Mouse (Mus musculus) testis, postnatal 14 days (tissue): Measurements from ENCODE around the gene Lrch3.
A peak's percentile ranks its signal among the peaks of the same experiment; 100 is the strongest.
"Not testable (repeated sequence)": the region's sequence is repeated elsewhere in the genome, so short reads cannot be mapped to it uniquely, and the experiment has no call there.

ENCODE experiments used
- DNase-seq: peaks from one replicate; pipeline ENCODE4 v3.0.0; 2021; ENCODE audit warnings: low spot score

The Lrch3 gene

DNA sequence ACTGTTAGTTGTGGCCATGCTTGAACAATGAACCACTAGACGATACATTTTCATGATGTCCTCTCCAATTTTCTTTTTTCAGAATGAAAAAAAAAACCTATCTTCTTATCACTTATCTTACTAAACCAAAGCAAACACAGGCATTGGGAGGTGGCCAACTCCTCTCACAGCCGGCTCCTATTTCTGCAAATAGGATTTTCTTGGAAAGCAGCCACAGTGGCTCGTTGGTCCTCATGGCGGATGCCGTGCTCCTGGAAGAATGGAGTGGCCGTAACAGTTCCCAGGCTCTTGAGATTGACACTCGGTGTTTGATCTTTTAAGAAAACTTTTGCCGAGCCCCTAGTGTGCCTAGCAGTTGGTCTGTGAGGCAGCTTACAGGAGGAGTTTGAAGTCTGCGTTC is 91.3 kb downstream of the Lrch3 start:
- no peak for DNase-seq

DNA sequence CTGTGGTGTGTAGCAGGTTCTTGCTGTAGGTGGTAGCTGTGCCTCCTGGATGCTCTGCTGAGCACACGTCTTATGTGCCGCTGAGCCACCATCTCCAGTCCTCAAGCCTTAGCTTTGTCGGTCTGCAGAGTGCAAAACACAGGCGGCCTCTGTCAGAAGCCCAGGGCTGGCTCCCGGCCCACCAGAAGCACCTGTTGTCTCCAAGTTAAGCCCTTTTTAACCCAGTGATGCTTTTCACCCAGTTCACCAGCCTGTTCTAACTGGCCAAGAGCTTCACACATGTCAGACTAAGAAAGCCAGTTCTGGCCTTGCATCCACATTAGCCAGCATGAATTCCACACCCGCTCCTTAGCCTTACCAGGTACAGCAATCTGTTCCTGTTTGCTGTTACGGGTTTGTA is 93.0 kb downstream of the Lrch3 start:
- DNase-seq = no peak

DNA sequence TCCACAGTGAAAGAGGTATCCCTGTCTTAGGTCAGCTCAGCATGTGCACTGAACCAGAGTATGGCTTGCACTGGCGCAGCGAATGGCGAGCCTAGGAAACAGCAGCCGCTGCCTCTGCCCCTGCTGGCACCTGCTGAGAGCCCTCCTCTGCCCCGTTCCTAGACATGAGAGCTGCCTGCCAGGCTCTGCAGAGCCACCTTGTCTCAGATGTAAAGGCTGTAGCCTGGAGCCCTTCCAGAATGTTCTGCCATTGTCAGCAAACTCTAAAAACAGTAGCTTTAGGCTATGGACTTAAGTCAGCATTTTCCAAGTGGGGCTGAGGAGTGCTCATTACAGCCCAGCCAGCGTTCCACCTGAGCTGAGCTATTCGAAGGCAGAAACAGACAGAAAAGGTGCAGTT is 93.5 kb downstream of the Lrch3 start:
- DNase-seq = no peak

DNA sequence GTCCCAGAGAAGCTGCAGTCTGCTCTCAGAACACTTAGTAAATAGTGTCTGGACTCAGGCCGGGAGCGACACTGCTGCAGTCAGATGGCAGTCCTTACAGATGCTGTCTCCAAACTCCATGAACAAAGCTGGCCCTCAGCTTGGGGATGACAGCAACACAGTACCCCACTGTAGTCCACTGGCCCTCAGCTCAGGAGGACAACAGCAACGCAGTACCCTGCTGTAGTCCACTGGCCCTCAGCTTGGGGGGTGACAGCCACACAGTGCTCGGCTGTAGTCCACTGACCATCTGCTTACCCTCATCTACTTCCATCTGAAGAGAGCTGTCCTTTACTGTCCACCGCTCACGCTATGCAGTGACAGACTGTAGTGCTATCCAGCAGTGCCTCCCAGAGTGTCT is 96.3 kb downstream of the Lrch3 start:
- no peak for DNase-seq

DNA sequence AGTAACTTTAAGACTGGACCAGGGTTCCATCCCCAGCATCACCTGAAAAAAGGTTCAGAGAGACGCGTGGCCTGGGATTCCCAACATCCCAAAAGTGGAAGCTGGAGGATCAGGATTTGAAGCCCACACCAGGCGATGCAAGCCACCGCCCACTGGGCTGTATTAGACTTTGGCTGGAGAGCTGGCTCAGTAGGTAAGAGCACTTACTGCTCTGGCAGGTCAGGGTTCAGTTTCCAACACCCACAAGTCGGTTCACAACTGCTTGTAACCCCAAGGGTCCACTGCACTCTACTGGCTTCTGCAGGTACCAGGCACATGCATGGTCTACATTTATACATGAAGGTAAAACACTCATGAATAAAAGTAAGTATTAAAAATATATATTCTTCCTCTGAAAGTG is 99.9 kb downstream of the Lrch3 start:
- no peak for DNase-seq

DNA sequence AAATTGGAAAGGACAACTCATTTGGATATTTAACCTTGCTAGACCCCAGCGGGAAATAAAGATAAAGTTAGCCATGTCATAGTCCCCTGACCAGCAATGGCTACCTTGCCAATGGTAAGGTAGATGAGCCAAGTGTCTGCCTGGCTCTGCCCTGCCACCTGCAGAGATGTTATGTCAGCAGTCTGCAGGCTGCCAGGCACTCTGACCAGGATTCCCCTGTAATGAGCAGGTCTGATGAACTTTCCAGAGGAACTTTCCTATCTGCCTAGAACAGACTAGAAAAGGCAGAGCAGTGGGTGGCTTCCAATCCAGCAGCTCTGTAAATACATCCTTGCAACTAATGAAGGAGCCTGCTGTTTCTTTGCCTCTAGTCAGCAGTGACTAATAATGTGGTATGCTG is 101.0 kb downstream of the Lrch3 start:
- DNase-seq = no peak

DNA sequence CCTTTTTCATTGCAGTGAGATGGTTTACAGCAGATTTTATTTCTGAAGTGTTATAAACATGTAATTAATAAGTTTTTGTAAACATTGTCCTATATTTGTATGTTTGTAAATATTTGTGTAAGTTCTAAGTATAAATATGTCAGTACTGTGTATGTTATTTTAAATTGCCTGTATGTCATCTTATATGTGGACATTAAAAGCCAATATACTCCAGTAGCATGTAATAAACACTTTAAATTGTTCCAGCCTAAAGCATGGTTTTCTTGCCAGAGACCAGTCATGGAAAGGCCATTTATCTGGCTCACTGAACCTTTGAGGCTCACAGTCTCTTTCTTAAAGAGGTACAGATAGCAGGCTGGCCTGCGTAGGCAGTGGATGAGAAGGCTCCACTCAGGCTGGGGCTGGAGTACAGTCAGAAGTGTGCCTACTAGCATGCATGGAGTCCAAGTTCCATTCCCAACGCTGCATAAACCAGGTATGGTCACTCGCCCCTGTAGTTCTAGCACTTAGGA is 101.6 kb downstream of the Lrch3 start:
- DNase-seq = no peak

DNA sequence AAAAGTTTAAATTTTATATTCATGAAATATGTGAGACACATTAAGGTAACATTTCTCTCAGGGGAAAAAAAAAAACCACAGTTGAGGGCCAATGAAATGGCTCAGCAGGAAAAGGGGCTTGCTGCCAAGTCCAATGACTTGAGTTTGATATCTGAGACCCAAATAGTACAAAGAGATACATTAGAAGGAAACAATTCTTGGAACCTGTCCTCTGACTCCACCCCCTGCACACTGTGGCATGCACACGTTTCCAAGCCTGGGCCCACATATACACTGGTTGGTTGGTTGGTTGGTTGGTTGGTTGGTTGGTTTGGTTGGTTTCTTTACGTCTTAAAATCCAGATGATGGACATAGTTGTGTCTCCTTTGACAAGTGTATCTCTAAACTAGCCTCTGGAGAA is 102.1 kb downstream of the Lrch3 start:
- no peak for DNase-seq

DNA sequence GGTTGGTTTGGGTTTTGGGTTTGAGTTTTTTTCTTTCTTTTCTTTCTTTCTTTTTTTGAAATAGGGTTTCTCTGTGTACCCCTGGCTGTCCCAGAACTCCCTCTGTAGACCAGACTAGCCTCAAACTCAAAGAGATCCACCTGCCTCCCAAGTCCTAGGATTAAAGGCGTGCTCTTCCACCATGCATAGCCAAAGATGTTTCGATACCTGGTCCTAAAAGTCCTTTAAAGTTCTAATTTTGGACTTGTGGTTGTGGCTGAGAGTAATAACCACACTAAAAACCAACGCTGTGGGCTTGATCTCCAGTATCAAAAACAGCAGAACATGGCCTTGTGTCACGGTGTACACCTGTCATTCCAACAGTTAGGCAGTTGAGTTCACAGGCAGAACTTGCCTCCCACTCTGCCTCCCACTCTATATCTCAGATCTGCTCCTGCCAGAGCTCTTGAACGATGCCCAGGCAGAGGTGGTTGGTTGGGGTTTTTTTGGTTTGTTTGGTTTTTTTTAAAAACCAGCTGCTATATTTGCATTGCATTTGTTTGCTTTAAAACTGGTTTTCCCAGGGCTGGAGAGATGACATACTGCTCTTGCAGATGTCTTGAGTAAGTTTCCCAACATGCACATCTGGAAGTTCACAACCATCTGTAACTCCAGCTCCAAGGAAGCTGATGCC is 103.9 kb downstream of the Lrch3 start:
- no peak for DNase-seq

DNA sequence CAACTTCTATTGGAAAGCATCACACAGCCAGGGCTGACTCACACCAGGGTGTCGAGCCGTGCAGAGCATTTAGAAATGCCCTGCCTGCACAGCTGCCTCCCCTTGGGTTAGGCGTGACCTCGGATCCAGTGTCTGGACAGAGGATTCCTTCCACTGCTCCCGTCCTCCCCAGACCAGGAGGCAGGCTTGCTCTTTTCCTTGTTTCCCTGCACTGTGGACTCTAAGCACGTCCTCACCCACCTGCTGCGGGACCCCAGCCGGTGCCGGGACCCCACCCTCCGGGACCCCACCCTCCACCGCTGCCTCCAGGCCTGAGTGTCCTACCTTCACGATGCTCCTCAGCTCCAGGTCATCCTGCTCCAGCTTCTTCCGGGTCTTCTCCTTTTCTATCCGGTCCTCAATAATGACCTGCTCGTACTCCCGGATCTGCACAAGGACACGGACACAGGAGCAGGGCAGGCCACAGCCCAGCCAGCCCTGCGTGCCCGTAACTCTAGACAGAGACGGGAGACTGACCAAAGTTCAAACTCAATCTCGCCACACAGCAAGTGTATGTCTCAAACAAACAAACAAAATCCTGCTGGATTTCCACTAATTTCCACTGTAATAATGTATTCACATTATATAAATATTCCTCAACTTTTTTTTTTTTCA is 105.3 kb downstream of the Lrch3 start:
- no peak for DNase-seq

DNA sequence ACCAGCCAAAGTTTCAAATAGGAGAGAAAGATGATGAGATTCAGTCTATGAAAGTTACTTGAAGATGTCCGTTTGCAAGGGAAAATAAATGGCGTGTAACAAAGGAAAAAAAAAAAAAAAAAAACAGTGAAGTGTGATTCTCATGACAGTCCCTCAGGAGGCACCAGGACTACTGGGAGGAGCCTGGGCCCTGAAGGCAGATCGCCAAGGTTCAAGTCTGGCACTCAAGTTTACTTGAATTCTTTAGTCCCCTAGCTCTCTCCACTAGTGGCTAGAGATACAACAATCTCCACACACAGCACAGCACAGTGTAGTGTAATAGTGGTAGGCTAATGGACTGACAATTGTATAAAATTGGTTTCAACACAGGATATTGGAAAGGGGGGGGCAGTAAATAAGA is 107.5 kb downstream of the Lrch3 start:
- DNase-seq = no peak

DNA sequence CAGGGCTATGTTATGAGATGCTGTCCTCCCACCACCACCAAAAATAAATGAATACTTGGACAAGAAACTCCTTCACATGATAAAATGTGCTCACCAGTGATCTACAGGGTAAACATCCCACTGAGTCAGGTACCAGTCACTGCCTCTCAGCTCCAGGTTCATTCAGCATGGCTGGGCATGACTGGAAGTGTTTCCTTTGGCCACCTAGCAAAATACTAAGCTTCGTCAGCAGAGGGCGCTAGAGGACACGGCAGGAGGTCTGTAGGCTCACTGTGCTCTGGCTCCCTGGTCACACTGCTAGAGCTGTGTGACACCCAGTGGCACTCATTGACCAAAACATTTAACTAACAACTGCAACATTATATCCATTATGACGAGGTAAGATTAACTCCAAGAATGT is 109.8 kb downstream of the Lrch3 start:
- DNase-seq = peak; percentile 74

DNA sequence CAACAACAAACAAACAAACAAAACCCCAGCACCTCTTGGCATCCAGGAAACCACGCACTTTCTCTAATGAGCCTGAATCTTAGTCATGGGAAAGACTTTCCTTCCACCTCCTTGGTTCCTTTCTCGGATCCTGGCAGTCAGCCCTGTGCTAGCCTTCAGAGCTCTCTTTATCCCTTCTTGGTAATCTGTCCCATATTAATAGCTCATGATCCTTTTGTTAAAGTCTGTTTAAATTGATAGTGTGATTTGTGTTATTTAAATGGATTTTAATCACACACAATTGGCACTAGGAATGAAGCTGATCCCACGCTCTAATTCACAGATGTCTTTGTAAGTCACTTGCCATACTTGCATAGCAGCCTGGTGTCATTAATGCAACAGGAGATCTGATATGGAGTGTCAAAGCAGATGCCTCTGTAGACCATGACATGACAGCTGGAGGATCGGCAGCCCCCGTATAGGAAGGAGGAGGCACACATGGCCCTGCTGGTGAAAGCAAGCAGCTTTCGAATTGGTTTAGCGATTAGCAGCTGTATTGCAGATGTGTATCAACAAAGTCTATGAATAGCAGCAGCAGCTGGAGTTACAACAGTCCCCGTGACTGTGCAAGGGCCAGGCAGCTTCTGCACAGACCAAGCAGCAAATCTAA is 110.7 kb downstream of the Lrch3 start:
- no peak for DNase-seq

DNA sequence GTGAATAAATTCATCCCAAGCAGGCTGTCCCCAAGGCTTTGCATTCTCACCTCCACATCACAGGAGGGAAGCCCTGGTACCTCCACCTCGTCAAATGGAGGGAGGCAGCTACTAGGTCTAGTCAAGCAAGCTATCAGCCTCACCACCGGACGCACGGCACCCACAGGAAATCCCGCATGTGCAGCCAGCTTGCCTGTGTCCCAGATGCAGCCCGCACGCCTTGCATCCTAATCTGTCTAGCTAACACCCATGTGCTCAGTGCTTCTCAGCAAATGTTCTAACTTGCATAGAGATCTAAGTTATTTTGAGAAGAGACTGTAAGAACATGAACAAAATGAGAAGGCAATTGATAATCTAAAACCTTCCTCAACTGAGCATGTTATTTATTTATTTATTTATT is 112.5 kb downstream of the Lrch3 start:
- no peak for DNase-seq

DNA sequence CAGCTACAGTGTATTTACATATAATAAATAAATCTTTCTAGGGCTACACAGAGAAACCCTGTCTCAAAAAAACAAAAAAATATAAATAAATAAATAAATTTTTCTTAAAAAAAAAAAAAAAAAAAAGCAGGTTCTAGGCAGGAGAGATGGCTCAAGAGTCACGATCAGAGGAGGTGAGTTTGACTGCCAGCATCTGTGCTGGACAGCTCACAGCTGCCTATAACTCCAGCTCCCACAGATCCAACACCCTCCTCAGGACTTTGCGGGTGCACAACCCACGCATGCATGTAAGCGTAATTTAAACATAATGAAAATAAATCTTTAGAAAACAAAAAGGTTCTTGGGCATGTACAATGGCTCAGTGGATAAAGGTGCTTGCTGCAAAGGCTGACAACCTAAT is 122.1 kb downstream of the Lrch3 start:
- DNase-seq = no peak

DNA sequence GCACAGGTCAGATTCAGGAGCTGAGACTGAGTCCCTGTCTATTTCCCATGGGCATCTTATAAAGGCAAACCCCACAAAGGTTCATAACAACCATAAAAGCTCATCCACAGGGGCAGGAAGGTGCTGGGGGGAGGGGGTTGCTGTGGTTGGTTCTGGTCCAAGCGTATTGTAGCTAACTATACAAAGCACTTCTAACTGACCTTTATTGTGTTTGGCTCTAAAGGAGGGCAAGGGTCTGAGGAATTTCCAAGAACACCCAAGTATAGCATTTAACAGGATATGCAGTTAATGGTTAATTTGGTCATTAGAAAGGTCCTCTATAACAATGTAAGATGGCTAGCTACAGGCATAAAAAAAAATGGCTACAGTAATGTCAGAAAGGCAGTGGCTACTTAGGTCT is 128.8 kb downstream of the Lrch3 start:
- no peak for DNase-seq

DNA sequence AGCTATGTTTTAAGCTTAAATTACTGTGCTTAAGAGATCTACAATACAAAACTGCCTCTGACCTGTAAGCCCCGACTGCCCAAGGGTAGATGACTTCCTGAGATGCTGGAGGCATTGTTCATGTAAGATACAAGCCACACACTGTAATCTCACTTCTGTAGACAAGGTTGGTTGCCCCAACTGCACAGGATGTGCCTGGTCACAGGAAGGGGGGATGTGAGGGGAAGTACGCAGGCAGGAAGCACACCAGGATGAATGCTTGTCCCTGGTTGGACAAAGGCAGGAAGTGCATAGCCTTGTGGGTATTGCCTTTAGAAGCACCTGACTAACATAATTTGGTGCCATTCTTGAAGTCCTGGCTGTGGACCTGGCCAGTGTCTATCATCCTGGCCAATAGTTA is 129.4 kb downstream of the Lrch3 start:
- DNase-seq = no peak

DNA sequence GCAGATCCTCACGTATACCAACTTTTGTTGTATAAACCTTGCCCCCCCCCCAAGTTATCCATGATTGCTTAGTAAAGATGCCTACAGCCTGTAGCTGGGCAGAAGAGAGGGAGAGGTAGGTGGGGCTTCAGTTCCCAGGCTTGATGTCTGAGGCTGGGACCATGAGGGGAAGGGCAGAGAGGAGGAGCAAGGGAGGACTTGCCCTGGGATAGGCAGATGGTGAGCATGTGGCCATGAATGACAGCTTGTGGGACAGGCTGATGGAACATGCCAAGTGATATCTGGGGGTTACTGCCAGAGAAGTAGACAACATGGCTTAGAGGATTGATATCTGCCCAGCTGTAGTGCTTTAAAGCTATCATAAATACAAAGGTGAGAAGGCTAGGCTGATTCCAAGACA is 134.1 kb downstream of the Lrch3 start:
- no peak for DNase-seq

DNA sequence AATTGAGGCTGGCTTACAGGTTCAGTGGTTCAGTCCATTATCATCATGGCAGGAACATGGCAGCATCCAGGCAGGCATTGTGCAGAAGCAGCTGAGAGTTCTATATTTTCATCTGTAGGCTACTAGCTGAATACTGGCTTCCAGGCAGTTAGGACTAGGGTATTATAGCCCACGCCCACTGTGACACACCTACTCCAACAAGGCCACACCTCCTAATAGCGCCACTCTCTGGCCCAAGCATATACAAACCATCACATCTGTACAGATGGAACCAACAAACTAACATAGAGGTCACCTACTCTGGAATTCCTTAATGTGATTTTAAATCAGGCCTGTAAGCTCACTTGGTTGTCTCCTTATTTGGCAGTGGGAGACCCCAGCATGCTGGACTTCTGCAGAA is 134.8 kb downstream of the Lrch3 start:
- no peak for DNase-seq

DNA sequence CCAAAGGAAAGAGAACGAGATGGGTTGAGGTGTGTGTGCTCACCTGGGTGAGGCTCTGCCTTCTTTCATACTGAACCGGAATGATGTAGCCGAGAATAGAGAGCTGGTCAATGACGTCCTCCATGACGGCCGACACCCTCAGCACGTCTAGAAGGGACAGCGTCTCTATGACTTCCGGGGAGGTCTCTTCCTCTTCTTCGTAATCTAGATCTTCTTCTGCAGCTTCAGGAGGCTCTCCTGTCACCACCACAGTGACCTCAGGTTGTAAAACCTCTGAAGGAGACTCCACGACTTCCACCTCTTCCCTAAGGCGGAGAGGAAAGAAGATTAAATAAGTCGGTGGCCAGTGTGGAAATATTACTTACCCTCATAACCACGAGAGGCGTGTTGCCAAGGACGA is 135.9 kb downstream of the Lrch3 start:
- DNase-seq = no peak

DNA sequence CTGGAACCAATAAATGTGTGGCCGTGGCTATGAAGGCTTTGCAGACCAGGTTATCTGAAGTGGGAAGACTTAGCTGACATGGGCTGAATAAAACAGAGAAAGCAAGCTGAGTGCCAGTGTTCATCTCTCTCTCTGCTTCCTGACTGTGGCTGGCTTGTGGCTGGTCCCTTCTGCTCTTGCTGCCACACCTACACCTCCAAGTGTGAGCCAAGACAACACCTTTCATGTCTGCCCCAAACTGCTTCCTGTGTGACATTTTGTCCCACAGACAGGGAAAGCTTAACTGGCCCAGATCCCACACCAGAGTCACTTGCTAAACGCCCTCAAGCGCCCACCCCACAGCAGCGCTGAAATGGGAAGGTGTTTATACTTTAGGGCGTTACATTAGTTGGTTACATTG is 139.2 kb downstream of the Lrch3 start:
- peak; percentile 29 for DNase-seq

DNA sequence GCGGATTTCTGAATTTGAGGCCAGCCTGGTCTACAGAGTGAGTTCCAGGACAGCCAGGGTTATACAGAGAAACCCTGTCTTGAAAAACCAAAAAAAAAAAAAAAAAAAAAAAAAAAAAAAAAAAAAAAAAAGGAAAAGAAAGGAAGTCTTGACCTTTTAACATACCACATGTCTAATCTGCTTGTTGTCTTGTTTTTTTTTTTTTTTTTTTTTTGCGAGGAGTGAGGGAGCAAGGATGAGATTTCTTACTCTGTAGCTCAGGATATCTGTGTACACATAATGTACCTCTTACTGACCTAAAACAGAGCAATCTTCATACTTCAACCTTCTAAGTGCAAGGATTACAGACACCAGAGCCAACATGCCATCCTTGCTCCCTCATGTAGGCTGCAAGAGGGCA is 141.0 kb downstream of the Lrch3 start:
- not testable (repeated sequence) for DNase-seq

DNA sequence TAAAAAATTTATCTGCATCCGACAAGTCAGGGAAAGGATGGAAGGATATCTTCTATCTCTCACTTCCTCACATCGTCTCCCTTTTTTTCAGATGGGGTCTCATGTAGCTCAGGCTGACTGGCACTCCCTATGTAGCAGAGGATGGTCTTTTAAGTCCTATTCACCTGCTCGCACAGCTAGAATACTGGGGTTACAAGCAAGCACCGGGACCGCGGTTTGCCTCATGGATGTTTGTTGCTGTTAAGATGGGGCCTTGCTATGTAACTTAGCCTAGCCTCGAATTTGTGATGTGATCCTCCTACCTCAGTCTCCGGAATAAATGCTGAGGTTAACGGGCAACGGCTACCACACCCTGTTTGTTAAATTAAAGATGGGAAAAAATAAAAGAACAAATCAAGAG is 141.8 kb downstream of the Lrch3 start:
- DNase-seq = peak; percentile 32
